Mouse (Mus musculus): Measurements from ENCODE around the gene Hoxa4. TPM values are rescaled to one million over a fixed set of nuclear protein-coding genes. Genes with fewer than 3 reads are reported as not detected.

The Hoxa4 gene
- total and polyA plus RNA-seq, 3 experiments, result 0.19 TPM; not detected in 2

- no peak for TF ChIP-seq MAFK (IDR thresholded peaks at IDR 0.05; ENCODE audit: insufficient replicate concordance, low read length)
- TF ChIP-seq MAZ (IDR thresholded peaks at IDR 0.05; ENCODE audit: low read depth, low read length), result no peak
- TF ChIP-seq UBTF (IDR thresholded peaks at IDR 0.05; ENCODE audit: low read depth, low read length), result no peak
- TF ChIP-seq ZC3H11A (IDR thresholded peaks at IDR 0.05; ENCODE audit: low read depth, low read length), result no peak
- TF ChIP-seq USF2 (conservative IDR thresholded peaks at IDR 0.05; ENCODE audit: low read depth, low read length), result no peak
- no peak for TF ChIP-seq SMC3 (IDR thresholded peaks at IDR 0.05; ENCODE audit: low read depth, low read length)
- no peak for TF ChIP-seq ZMIZ1 (IDR thresholded peaks at IDR 0.05; ENCODE audit: low read depth, low read length)
- no peak for TF ChIP-seq NELFE (IDR thresholded peaks at IDR 0.05; ENCODE audit: low read depth, low read length)
- no peak for TF ChIP-seq POLR2A (IDR thresholded peaks at IDR 0.05; ENCODE audit: low read depth, low read length)
- TF ChIP-seq ELF1 (IDR thresholded peaks at IDR 0.05; ENCODE audit: low read depth, low read length), result no peak
- Histone ChIP-seq H3K4me3 (replicated peaks in 1 of 3; ENCODE audit: low read depth in 2 of 3, low read length in 2 of 3, poor library complexity in 1 of 3) (no peak overlapping the region), H3K9ac (ENCODE audit: insufficient read depth, low read depth) (no peak overlapping the region), H3K36me3 (replicated peaks in 1 of 2; ENCODE audit: control insufficient read depth in 1 of 2, insufficient read depth in 1 of 2, low read length in 1 of 2) (peaks cover 0 to 3% of the 10 kb centered on the region in 2 experiments), H3K9me3 (replicated peaks; ENCODE audit: low read length) (peaks cover 9% of the 10 kb centered on the region), H3K4me1 (ENCODE audit: control insufficient read depth in 1 of 2, insufficient read depth in 2 of 2) (no peaks in the 10 kb centered on the region), H3K27me3 (replicated peaks) (no peaks in the 10 kb centered on the region), H3K79me2 (replicated peaks; ENCODE audit: control insufficient read depth, extremely low read depth, insufficient read depth, poor library complexity, severe bottlenecking) (no peaks in the 10 kb centered on the region), H3K4me2 (ENCODE audit: insufficient read depth, low read depth, poor library complexity, severe bottlenecking) (no peak overlapping the region), H3K27ac (ENCODE audit: insufficient read depth, low read depth) (no peak overlapping the region)
- dilution Hi-C loops (cut with MboI; ENCODE audit: extremely low pct_ligation_motif_present, extremely low pct_unique_long_range_greater_than_20kb, low sequenced_read_pairs) (no loop called here), in situ Hi-C loops (cut with MboI; ENCODE audit: low pct_ligation_motif_present, low pct_unique_long_range_greater_than_20kb, low sequenced_read_pairs) (no loop called here)
- DNase-seq (ENCODE audit: extremely low read depth), result no peak
Observed at GRCm38 (mm10) chr6:52175864-52176263, 15.7 kb downstream of the Hoxa4 start.

GRCm38 (mm10) chr6:52174968-52175751 is 16.4 kb downstream of the Hoxa4 start:
- dilution Hi-C loops (cut with MboI; ENCODE audit: extremely low pct_ligation_motif_present, extremely low pct_unique_long_range_greater_than_20kb, low sequenced_read_pairs) (no loop called here), in situ Hi-C loops (cut with MboI; ENCODE audit: low pct_ligation_motif_present, low pct_unique_long_range_greater_than_20kb, low sequenced_read_pairs) (no loop called here)
- no peak overlapping the region for H3K27ac ChIP-seq (ENCODE audit: insufficient read depth, low read depth)
- peaks cover 0 to 3% of the 10 kb centered on the region in 2 experiments for H3K36me3 ChIP-seq (replicated peaks in 1 of 2; ENCODE audit: control insufficient read depth in 1 of 2, insufficient read depth in 1 of 2, low read length in 1 of 2)
- no peaks in the 10 kb centered on the region for H3K27me3 ChIP-seq (replicated peaks)
- H3K4me3 ChIP-seq (replicated peaks in 1 of 3; ENCODE audit: low read depth in 2 of 3, low read length in 2 of 3, poor library complexity in 1 of 3), result no peak overlapping the region
- TF ChIP-seq IRF4 (IDR thresholded peaks at IDR 0.05; ENCODE audit: low read depth, low read length), result no peak
- no peaks in the 10 kb centered on the region for H3K79me2 ChIP-seq (replicated peaks; ENCODE audit: control insufficient read depth, extremely low read depth, insufficient read depth, poor library complexity, severe bottlenecking)
- H3K9ac ChIP-seq (ENCODE audit: insufficient read depth, low read depth), result no peak overlapping the region
- peaks cover 9% of the 10 kb centered on the region for H3K9me3 ChIP-seq (replicated peaks; ENCODE audit: low read length)
- DNase-seq (ENCODE audit: extremely low read depth), result no peak
- H3K4me1 ChIP-seq (ENCODE audit: control insufficient read depth in 1 of 2, insufficient read depth in 2 of 2), result no peaks in the 10 kb centered on the region
- no peak overlapping the region for H3K4me2 ChIP-seq (ENCODE audit: insufficient read depth, low read depth, poor library complexity, severe bottlenecking)

GRCm38 (mm10) chr6:52173648-52174047 is 17.9 kb downstream of the Hoxa4 start:
- TF ChIP-seq CTCF (conservative IDR thresholded peaks at IDR 0.05 in 1 of 2, IDR thresholded peaks at IDR 0.05 in 1 of 2; ENCODE audit: low read depth in 2 of 2, low read length in 2 of 2) (no peak), RAD21 (IDR thresholded peaks at IDR 0.05; ENCODE audit: low read depth, low read length) (no peak), NRF1 (IDR thresholded peaks at IDR 0.05; ENCODE audit: low read depth, low read length) (no peak), KAT2A (IDR thresholded peaks at IDR 0.05; ENCODE audit: insufficient replicate concordance, low read length) (no peak), TCF12 (IDR thresholded peaks at IDR 0.05; ENCODE audit: low read depth, low read length) (no peak), POLR2A (IDR thresholded peaks at IDR 0.05; ENCODE audit: low read depth, low read length) (no peak), USF1 (IDR thresholded peaks at IDR 0.05; ENCODE audit: low read depth, low read length) (no peak), TBP (conservative IDR thresholded peaks at IDR 0.05; ENCODE audit: low read depth, low read length) (no peak), ZC3H11A (IDR thresholded peaks at IDR 0.05; ENCODE audit: low read depth, low read length) (no peak), ZNF384 (IDR thresholded peaks at IDR 0.05; ENCODE audit: low read depth, low read length) (no peak), PAX5 (IDR thresholded peaks at IDR 0.05; ENCODE audit: low read length) (no peak), ZKSCAN1 (IDR thresholded peaks at IDR 0.05; ENCODE audit: borderline replicate concordance, low read depth, low read length) (no peak), RCOR1 (conservative IDR thresholded peaks at IDR 0.05; ENCODE audit: low read depth, low read length) (no peak), E2F4 (IDR thresholded peaks at IDR 0.05; ENCODE audit: insufficient replicate concordance, low read depth, low read length) (no peak)
- Histone ChIP-seq H3K4me2 (ENCODE audit: insufficient read depth, low read depth, poor library complexity, severe bottlenecking) (no peak overlapping the region), H3K4me1 (ENCODE audit: control insufficient read depth in 1 of 2, insufficient read depth in 2 of 2) (no peaks in the 10 kb centered on the region), H3K36me3 (replicated peaks in 1 of 2; ENCODE audit: control insufficient read depth in 1 of 2, insufficient read depth in 1 of 2, low read length in 1 of 2) (peaks cover 3 to 10% of the 10 kb centered on the region in 2 experiments), H3K27me3 (replicated peaks) (no peaks in the 10 kb centered on the region), H3K9me3 (replicated peaks; ENCODE audit: low read length) (peaks cover 9% of the 10 kb centered on the region), H3K4me3 (replicated peaks in 1 of 3; ENCODE audit: low read depth in 2 of 3, low read length in 2 of 3, poor library complexity in 1 of 3) (no peak overlapping the region), H3K79me2 (replicated peaks; ENCODE audit: control insufficient read depth, extremely low read depth, insufficient read depth, poor library complexity, severe bottlenecking) (no peaks in the 10 kb centered on the region), H3K9ac (ENCODE audit: insufficient read depth, low read depth) (no peak overlapping the region), H3K27ac (ENCODE audit: insufficient read depth, low read depth) (no peak overlapping the region)
- DNase-seq (ENCODE audit: extremely low read depth), result no peak
- dilution Hi-C loops (cut with MboI; ENCODE audit: extremely low pct_ligation_motif_present, extremely low pct_unique_long_range_greater_than_20kb, low sequenced_read_pairs), result no loop called here
- in situ Hi-C loops (cut with MboI; ENCODE audit: low pct_ligation_motif_present, low pct_unique_long_range_greater_than_20kb, low sequenced_read_pairs), result no loop called here

Data from CH12.LX (cell line).